Mouse (Mus musculus) brain, adult 2 months (tissue): ENCODE measurements at regions not wholly inside any gene's neighbourhood (a gene's known extent, or its start where the extent isn't known, plus 50 kb on each side); places are given as distances from the start of the nearest gene placed in this dataset.

ENCODE experiments used
- DNase-seq: peaks from one replicate; pipeline ENCODE4 v3.0.0; 2011; ENCODE audit warnings: low read depth, low spot score

DNA sequence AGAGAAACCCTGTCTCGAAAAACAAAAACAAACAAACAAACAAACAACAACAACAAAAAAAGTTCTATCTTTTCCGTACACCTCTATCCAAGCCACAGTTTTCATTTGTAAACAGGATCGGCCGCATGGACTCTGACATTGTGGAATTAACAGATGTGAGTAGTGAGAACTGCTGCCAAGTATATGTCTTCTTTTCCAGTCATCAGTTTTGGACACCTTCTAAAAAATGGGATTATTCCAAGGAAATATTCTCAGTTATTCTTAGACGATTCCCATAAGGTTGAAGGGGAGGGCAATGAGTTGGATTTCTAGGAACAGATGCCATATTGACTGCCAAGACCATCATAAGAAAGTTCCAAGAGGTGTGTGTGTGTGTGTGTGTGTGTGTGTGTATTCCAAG lies 891.2 kb upstream of the Lrrc6 start:
- DNase-seq = no peak

GRCm38 (mm10) chr15:67388514-67388913 lies 887.8 kb upstream of the Lrrc6 start:
- no peak for DNase-seq

GRCm38 (mm10) chr15:67386896-67387295 lies 886.2 kb upstream of the Lrrc6 start:
- no peak for DNase-seq

DNA sequence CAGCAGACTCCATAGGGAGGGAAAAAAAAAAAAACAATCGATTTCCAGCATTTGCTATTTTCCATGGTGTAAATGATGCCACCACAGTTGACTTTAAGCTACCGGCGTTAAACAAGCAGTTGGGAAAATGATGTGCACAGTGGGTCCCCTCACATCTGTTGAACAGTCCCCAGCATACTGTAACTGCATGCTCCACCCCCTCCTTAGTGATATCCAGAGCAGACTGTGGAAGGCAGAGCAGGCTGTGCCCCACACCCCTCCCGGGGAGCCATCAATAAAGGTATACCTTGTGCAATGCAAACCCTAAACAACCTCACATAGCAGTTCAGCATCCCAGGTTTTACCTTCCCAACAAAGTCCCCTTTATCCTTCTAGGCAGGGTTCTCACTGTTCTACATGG lies 872.9 kb upstream of the Lrrc6 start:
- DNase-seq = no peak

GRCm38 (mm10) chr15:67373030-67373429 lies 872.3 kb upstream of the Lrrc6 start:
- no peak for DNase-seq

GRCm38 (mm10) chr15:67364099-67364756 lies 863.5 kb upstream of the Lrrc6 start:
- peak; percentile 20 for DNase-seq

DNA sequence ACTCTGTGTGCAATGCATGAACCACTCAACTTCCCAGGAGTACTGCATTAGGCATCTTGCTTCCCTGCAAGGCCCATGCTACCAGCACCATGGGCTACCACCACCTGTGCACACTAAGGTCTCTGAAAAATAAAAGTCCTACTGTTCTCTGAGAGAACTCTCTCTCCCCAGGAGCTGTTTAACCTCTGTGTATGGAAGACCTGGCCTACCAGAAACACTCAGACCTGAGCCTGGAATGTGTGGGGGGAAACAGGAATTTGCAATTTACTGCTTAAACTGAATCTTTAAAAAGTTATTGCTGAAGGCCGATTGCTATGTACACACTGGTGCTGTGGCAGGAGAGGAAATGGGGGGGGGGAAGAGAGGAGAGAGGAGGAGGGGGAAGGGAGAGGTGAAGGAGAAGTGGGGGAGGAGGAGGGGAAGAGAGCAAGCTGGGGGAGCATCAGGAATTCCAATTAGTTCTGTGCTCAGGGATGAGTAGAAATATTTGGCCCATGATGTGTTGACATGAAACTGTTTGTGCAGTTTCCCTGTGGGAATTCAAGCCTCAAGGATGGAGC lies 860.4 kb upstream of the Lrrc6 start:
- DNase-seq = no peak

- DNase-seq = peak; percentile 80
These were observed 857.2 kb upstream of the Lrrc6 start for GRCm38 (mm10) chr15:67357867-67358266.

- no peak for DNase-seq
These were observed 854.6 kb upstream of the Lrrc6 start for GRCm38 (mm10) chr15:67355334-67355733.

GRCm38 (mm10) chr15:67354598-67355159 lies 854.0 kb upstream of the Lrrc6 start:
- no peak for DNase-seq

DNA sequence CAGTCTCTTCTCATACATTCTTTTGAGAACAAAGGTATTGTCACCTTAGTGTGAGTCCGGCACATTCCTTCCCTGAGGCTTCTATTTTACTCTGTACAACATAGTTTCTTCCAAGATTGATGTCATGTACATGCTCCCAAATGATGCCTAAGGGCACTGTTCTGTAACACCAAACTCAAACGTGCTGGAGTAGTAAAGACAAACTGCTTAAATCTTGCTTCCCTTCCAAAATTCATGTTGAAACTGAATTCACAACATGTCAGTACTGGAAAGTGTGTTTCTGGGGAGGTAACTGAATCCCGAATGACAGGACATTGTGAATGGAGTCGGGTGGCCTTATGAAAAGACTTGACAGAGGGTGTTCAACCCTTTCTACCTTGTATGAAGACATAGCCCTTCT lies 848.8 kb upstream of the Lrrc6 start:
- DNase-seq = no peak

GRCm38 (mm10) chr15:67345179-67346148 lies 844.8 kb upstream of the Lrrc6 start:
- no peak for DNase-seq

GRCm38 (mm10) chr15:67342050-67342449 lies 841.3 kb upstream of the Lrrc6 start:
- no peak for DNase-seq

DNA sequence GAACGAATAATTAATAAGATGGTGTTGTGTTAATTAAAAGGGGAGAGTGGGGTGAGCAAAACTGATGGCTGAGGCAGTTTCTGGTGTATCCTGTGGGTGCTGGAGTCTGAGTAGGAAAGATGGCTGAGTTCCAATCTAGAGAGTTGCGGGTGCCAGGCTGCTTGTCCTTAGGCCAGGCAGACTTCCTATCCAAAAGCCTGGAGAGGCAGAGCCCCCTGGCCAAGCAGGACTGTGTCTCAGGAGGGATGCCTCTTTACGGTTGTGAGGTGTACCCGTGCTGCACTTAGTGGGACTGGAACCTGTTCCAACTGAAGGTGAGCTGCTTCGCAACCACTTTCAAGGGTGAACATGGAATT lies 836.3 kb upstream of the Lrrc6 start:
- no peak for DNase-seq

DNA sequence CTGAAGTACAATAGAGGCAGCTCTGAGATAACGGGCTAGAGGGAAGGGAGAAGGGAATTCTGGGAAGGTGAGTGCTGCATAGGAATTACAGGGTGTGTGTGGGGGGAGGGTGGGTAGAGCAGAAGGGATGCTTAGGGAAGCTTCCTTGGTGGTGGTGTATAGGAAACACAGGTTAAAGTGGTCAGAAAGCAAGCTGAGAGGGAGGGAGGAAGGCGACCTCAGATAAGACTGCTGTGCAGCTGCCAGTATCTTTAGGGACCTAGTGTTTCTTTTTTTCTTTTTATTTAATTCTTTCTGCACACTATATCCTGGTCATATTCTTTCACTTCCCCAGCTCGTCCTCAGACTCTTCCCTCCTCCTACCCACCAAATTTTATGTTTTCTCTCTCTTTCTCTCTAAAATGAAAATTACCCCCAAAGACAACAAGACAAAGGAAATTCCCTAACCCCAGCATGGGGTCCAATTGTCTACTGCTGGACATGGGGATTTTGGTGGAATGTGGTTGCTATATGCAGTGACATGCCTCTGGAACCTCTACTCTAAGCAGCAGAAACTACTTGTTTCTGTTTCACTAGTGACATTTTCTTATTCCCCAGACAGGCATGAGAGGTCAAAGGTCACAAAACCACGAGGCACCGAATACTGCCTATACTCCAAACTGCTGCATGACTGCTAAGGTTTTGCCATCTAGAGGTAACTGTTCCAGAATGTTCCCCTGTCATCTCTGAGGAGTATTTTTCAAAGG lies 835.8 kb upstream of the Lrrc6 start:
- DNase-seq = no peak

GRCm38 (mm10) chr15:67332521-67332920 lies 831.8 kb upstream of the Lrrc6 start:
- peak; percentile 66 for DNase-seq

- DNase-seq = no peak
These were observed 819.6 kb upstream of the Lrrc6 start for GRCm38 (mm10) chr15:67320292-67320691.

GRCm38 (mm10) chr15:67315202-67315601 lies 814.5 kb upstream of the Lrrc6 start:
- DNase-seq = no peak

DNA sequence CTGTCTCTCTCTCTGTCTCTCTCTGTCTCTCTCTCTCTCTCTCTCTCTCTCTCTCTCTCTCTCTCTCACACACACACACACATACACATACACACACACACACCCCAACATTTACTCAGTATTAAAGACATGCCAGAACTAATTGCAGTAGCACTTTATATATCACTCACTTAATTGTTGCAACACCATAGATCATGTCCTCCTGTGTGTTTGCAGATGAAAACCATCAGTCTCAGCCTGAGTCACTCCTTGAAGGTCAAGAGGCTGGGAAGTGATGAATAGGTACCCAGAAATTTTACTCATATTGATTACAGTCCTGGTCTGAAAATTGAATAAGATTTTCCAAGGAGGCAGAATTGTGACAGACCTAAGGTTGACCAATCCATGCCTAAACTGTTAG lies 812.9 kb upstream of the Lrrc6 start:
- no peak for DNase-seq

DNA sequence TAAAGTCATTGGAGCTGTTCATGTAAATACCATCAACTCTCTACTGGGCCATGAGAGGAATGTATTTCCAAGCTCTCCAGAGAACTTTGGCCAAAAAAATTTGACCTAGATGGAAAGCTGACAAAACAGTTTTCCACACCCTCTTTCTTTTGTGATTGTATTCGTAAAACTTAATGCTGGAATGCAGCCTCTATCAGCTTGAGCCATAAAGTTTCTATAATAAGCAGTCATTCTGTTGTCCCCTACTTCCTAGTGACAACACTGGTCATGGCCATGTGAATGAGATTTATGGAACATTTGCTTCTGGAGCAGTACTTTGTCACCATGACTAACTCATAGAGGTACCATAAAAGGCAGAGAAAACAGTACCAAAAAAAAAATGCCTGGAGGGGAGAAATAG lies 805.0 kb upstream of the Lrrc6 start:
- no peak for DNase-seq

DNA sequence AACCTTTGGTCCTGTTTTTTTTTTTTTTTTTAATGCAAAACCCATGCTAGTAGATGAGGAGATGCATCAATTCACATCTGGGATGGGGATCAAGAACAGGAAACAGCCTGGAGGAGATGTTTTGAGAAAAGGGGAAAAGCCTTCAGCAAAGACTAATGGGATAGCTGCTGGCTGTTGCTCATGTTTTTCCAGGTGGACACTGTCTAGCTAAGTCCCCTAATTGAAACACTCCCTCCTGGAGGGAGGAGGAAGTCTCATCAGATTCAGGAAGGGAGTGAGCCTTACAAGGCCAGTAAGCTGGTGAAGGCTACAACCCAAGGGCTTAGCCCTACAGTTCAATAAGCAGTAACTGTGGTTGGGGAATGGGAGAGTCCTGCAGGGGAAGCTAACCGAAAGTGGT lies 803.1 kb upstream of the Lrrc6 start:
- no peak for DNase-seq
